Mouse (Mus musculus): ENCODE results near the gene F830045P16Rik. TPM values are rescaled to one million over a fixed set of nuclear protein-coding genes. Genes with fewer than 3 reads are reported as not detected.

The F830045P16Rik gene
- polyA plus RNA-seq, 1 experiment from 2014 or later, result not detected

GRCm38 (mm10) chr2:129549537-129550135 lies 13.2 kb upstream of the F830045P16Rik start:
- Histone ChIP-seq H3K27ac (ENCODE audit: low read length) (no peak overlapping the region), H3K27me3 (ENCODE audit: control insufficient read depth, insufficient read depth, low read depth, low read length) (no peaks in the 10 kb centered on the region), H3K4me3 (ENCODE audit: low read length) (no peak overlapping the region), H3K4me2 (ENCODE audit: low read depth, low read length) (no peak overlapping the region), H3K4me1 (replicated peaks; ENCODE audit: control insufficient read depth, insufficient read depth, low read length) (no peaks in the 10 kb centered on the region; the same call in 1 of the 2 replicates), H3K36me3 (ENCODE audit: control insufficient read depth, insufficient read depth, low read length) (no peaks in the 10 kb centered on the region), H3K9me3 (ENCODE audit: control insufficient read depth, low read length) (no peaks in the 10 kb centered on the region), H3K9ac (ENCODE audit: low read length) (no peak overlapping the region)
- 38% methylated on average over 9 of the region's 9 CpGs for WGBS
- no peak for ATAC-seq (ENCODE audit: low read depth)

- Histone ChIP-seq H3K4me3 (ENCODE audit: low read length) (no peak overlapping the region), H3K4me1 (replicated peaks; ENCODE audit: control insufficient read depth, insufficient read depth, low read length) (no peaks in the 10 kb centered on the region; the same call in 1 of the 2 replicates), H3K4me2 (ENCODE audit: low read depth, low read length) (no peak overlapping the region), H3K9me3 (ENCODE audit: control insufficient read depth, low read length) (no peaks in the 10 kb centered on the region), H3K36me3 (ENCODE audit: control insufficient read depth, insufficient read depth, low read length) (no peaks in the 10 kb centered on the region), H3K27ac (ENCODE audit: low read length) (no peak overlapping the region), H3K9ac (ENCODE audit: low read length) (no peak overlapping the region), H3K27me3 (ENCODE audit: control insufficient read depth, insufficient read depth, low read depth, low read length) (no peaks in the 10 kb centered on the region)
- 55% methylated on average over 3 of the region's 3 CpGs for WGBS
- no peak for ATAC-seq (ENCODE audit: low read depth)
Measured at GRCm38 (mm10) chr2:129546772-129547171, 10.4 kb upstream of the F830045P16Rik start.

GRCm38 (mm10) chr2:129545596-129545995 lies 9.2 kb upstream of the F830045P16Rik start:
- H3K36me3 ChIP-seq (ENCODE audit: control insufficient read depth, insufficient read depth, low read length), result no peaks in the 10 kb centered on the region
- H3K9me3 ChIP-seq (ENCODE audit: control insufficient read depth, low read length), result no peaks in the 10 kb centered on the region
- H3K4me2 ChIP-seq (ENCODE audit: low read depth, low read length), result no peak overlapping the region
- H3K4me1 ChIP-seq (replicated peaks; ENCODE audit: control insufficient read depth, insufficient read depth, low read length), result no peaks in the 10 kb centered on the region; the same call in 1 of the 2 replicates
- no peak overlapping the region for H3K27ac ChIP-seq (ENCODE audit: low read length)
- 71% methylated on average over 7 of the region's 7 CpGs for WGBS
- H3K27me3 ChIP-seq (ENCODE audit: control insufficient read depth, insufficient read depth, low read depth, low read length), result no peaks in the 10 kb centered on the region
- ATAC-seq (ENCODE audit: low read depth), result no peak
- no peak overlapping the region for H3K9ac ChIP-seq (ENCODE audit: low read length)
- H3K4me3 ChIP-seq (ENCODE audit: low read length), result no peak overlapping the region

- H3K27ac ChIP-seq (ENCODE audit: low read length), result no peak overlapping the region
- H3K9me3 ChIP-seq (ENCODE audit: control insufficient read depth, low read length), result no peaks in the 10 kb centered on the region
- WGBS, result 62% methylated on average over 3 of the region's 3 CpGs
- no peak for ATAC-seq (ENCODE audit: low read depth)
- no peak overlapping the region for H3K4me2 ChIP-seq (ENCODE audit: low read depth, low read length)
- H3K27me3 ChIP-seq (ENCODE audit: control insufficient read depth, insufficient read depth, low read depth, low read length), result no peaks in the 10 kb centered on the region
- no peak overlapping the region for H3K4me3 ChIP-seq (ENCODE audit: low read length)
- H3K4me1 ChIP-seq (replicated peaks; ENCODE audit: control insufficient read depth, insufficient read depth, low read length), result no peaks in the 10 kb centered on the region; the same call in 1 of the 2 replicates
- H3K9ac ChIP-seq (ENCODE audit: low read length), result no peak overlapping the region
- H3K36me3 ChIP-seq (ENCODE audit: control insufficient read depth, insufficient read depth, low read length), result no peaks in the 10 kb centered on the region
Measured at GRCm38 (mm10) chr2:129544919-129545318, 8.5 kb upstream of the F830045P16Rik start.

- H3K27me3 ChIP-seq (ENCODE audit: control insufficient read depth, insufficient read depth, low read depth, low read length), result no peaks in the 10 kb centered on the region
- H3K9ac ChIP-seq (ENCODE audit: low read length), result no peak overlapping the region
- H3K27ac ChIP-seq (ENCODE audit: low read length), result no peak overlapping the region
- ATAC-seq (ENCODE audit: low read depth), result no peak
- WGBS, result 27% methylated on average over 4 of the region's 4 CpGs
- H3K4me1 ChIP-seq (replicated peaks; ENCODE audit: control insufficient read depth, insufficient read depth, low read length), result no peaks in the 10 kb centered on the region; the same call in 1 of the 2 replicates
- no peak overlapping the region for H3K4me2 ChIP-seq (ENCODE audit: low read depth, low read length)
- no peaks in the 10 kb centered on the region for H3K36me3 ChIP-seq (ENCODE audit: control insufficient read depth, insufficient read depth, low read length)
- no peaks in the 10 kb centered on the region for H3K9me3 ChIP-seq (ENCODE audit: control insufficient read depth, low read length)
- H3K4me3 ChIP-seq (ENCODE audit: low read length), result no peak overlapping the region
Measured at GRCm38 (mm10) chr2:129544448-129544847, 8.0 kb upstream of the F830045P16Rik start.

- WGBS, result 80% methylated on average over 3 of the region's 3 CpGs
- Histone ChIP-seq H3K36me3 (ENCODE audit: control insufficient read depth, insufficient read depth, low read length) (no peaks in the 10 kb centered on the region), H3K27ac (ENCODE audit: low read length) (no peak overlapping the region), H3K9me3 (ENCODE audit: control insufficient read depth, low read length) (no peaks in the 10 kb centered on the region), H3K4me3 (ENCODE audit: low read length) (no peak overlapping the region), H3K4me1 (replicated peaks; ENCODE audit: control insufficient read depth, insufficient read depth, low read length) (no peaks in the 10 kb centered on the region; the same call in 1 of the 2 replicates), H3K9ac (ENCODE audit: low read length) (no peak overlapping the region), H3K4me2 (ENCODE audit: low read depth, low read length) (no peak overlapping the region), H3K27me3 (ENCODE audit: control insufficient read depth, insufficient read depth, low read depth, low read length) (no peaks in the 10 kb centered on the region)
- ATAC-seq (ENCODE audit: low read depth), result no peak
Measured at GRCm38 (mm10) chr2:129540036-129540435, 3.6 kb upstream of the F830045P16Rik start.

GRCm38 (mm10) chr2:129539175-129539574 lies 2.8 kb upstream of the F830045P16Rik start:
- H3K4me2 ChIP-seq (ENCODE audit: low read depth, low read length), result no peak overlapping the region
- no peaks in the 10 kb centered on the region for H3K36me3 ChIP-seq (ENCODE audit: control insufficient read depth, insufficient read depth, low read length)
- no peaks in the 10 kb centered on the region for H3K27me3 ChIP-seq (ENCODE audit: control insufficient read depth, insufficient read depth, low read depth, low read length)
- no peaks in the 10 kb centered on the region for H3K4me1 ChIP-seq (replicated peaks; ENCODE audit: control insufficient read depth, insufficient read depth, low read length)
- no peak overlapping the region for H3K4me3 ChIP-seq (ENCODE audit: low read length)
- no peak overlapping the region for H3K9ac ChIP-seq (ENCODE audit: low read length)
- no peaks in the 10 kb centered on the region for H3K9me3 ChIP-seq (ENCODE audit: control insufficient read depth, low read length)
- WGBS, result 26% methylated on average over 4 of the region's 4 CpGs
- ATAC-seq (ENCODE audit: low read depth), result no peak
- H3K27ac ChIP-seq (ENCODE audit: low read length), result no peak overlapping the region

- Histone ChIP-seq H3K4me3 (ENCODE audit: low read length) (no peak overlapping the region), H3K4me1 (replicated peaks; ENCODE audit: control insufficient read depth, insufficient read depth, low read length) (no peaks in the 10 kb centered on the region), H3K4me2 (ENCODE audit: low read depth, low read length) (no peak overlapping the region), H3K27ac (ENCODE audit: low read length) (no peak overlapping the region), H3K9ac (ENCODE audit: low read length) (no peak overlapping the region), H3K27me3 (ENCODE audit: control insufficient read depth, insufficient read depth, low read depth, low read length) (no peaks in the 10 kb centered on the region), H3K36me3 (ENCODE audit: control insufficient read depth, insufficient read depth, low read length) (no peaks in the 10 kb centered on the region), H3K9me3 (ENCODE audit: control insufficient read depth, low read length) (no peaks in the 10 kb centered on the region)
- 68% methylated on average over 4 of the region's 4 CpGs for WGBS
- no peak for ATAC-seq (ENCODE audit: low read depth)
Measured at GRCm38 (mm10) chr2:129537926-129538325, 1.5 kb upstream of the F830045P16Rik start.

GRCm38 (mm10) chr2:129537360-129537759 lies 958 bp upstream of the F830045P16Rik start:
- H3K27me3 ChIP-seq (ENCODE audit: control insufficient read depth, insufficient read depth, low read depth, low read length), result no peaks in the 10 kb centered on the region
- no peak overlapping the region for H3K9ac ChIP-seq (ENCODE audit: low read length)
- ATAC-seq (ENCODE audit: low read depth), result no peak
- no peaks in the 10 kb centered on the region for H3K9me3 ChIP-seq (ENCODE audit: control insufficient read depth, low read length)
- H3K36me3 ChIP-seq (ENCODE audit: control insufficient read depth, insufficient read depth, low read length), result no peaks in the 10 kb centered on the region
- H3K4me1 ChIP-seq (replicated peaks; ENCODE audit: control insufficient read depth, insufficient read depth, low read length), result no peaks in the 10 kb centered on the region
- H3K4me3 ChIP-seq (ENCODE audit: low read length), result no peak overlapping the region
- no peak overlapping the region for H3K27ac ChIP-seq (ENCODE audit: low read length)
- H3K4me2 ChIP-seq (ENCODE audit: low read depth, low read length), result no peak overlapping the region
- WGBS, result 42% methylated on average over 7 of the region's 7 CpGs

Measured in lung, embryonic 16.5 days (tissue).